Mouse (Mus musculus) v-Abl transformed pro-B cells (cell line): ENCODE results near the gene Ahsa1.
"Not testable (repeated sequence)": the region's sequence is repeated elsewhere in the genome, so short reads cannot be mapped to it uniquely, and the experiment has no call there.

ENCODE experiments used
- in situ Hi-C, 2 experiments: fragments of 400-800 bp; cut with MboI; formaldehyde crosslinking; loops; one replicate each; pipeline ENCODE4 v1.15.1; 2025; ENCODE audit not compliant: unreplicated experiment in 2 of 2

Gene Ahsa1

DNA sequence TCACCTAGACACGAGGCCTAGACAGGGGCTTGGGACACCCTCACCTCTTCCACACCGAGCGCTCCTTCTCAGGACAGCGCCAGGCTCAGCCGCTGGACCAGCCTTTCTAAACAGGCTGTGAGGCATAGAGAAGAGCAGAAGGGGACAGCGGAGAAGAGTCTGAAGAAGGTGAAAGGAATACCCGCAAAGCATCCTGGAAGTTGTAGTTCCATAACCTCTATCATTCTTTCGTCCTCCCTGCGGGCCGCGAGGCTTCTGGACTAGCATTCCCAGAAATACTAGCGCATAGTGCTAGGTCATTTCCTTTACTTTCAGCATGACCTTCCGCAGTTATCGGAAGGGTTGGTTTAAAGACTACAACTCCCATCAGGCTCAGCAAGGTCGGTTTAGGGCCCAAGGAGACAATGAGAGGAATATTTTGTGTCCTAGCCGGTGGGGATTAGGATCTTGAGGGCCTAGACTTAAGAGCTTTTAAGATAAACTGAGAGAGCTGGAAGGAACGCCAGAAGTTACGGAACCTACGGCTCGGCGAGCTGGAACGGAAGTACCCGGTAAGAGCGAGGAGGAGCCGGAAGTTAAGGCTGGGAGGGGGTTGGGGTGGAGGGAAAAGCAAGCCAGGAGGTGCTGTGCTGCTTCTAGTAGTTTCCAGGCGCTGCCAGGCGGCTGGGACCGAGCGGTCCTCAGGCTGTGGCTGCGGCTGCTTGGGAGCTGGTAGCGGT, at the start of gene Ahsa1, which contains the start of gene Vipas39:
Gene Ahsa1 (plus strand): TSS at position 372 of the 719 bp plus-strand sequence.
Gene Vipas39 (minus strand): TSS at position 149 of the 719 bp plus-strand sequence.
- in situ Hi-C loops: loop anchor here in 1 of 2 experiments (5.0 kb wide), 1 partner anchor 119 kb away; the partner anchor contains the start of genes Gstz1 and Pomt2

DNA sequence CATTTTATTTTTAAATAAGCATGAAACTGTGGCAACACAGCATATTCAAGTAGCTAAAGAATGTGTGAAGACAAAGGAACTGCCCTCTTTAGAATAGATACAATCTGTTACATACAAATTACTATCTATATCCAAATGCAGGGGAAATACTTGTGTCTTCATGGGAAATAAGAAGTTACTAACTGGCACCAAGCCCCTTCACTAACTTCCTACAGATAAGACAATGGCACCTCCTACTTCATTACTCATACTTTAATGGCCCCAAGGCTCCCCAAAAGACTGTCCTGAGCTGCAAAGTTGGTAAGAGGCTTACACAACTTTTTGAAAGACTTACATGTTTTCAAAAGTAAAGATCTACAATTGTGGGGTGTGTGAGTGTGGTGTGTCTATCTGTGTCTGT, 48.7 kb upstream of the Ahsa1 start:
- in situ Hi-C loops: no loop called here

DNA sequence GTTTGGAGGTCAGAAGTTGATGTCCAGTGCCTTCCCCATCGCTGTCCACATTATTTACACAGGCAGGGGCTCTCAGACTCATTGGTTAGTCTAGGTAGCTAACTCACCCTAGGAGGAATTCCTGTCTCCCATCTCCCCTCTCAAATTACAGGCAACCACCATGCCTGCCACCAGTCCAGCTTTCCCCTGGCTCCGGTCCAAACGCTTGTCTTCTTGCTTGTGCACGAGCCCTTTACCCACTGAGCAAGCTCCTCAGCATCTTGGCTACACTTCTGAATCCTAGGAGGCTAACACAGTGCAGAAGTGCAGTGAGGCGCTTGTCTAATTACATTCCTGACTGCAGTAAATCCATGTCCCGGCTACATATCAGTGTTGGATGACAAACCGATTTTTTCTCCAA, 46.9 kb upstream of the Ahsa1 start:
- in situ Hi-C loops: no loop called here

DNA sequence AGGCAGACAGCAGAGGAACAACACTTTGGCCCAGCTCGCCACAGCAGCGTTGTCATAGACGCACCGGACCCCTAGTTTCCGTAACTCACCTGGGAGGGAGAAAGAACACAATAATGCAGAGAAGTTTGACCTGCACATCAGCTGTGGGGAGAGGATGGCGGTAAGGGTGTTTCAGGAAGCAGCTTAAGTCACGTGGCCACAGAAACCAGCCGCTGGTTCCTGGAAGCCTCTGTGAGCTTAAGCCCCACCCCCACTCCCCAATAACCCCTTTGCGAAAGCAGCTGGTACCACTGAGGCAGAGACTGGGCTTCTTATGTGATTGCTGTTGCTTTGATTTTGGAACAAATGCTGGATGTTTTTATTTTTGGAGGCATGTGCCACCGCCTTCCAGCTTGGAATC, 41.3 kb upstream of the Ahsa1 start:
- in situ Hi-C loops: no loop called here

GRCm38 (mm10) chr12:87226801-87227200, 39.5 kb upstream of the Ahsa1 start:
- in situ Hi-C loops: no loop called here

GRCm38 (mm10) chr12:87229633-87230032, 36.6 kb upstream of the Ahsa1 start:
- in situ Hi-C loops: no loop called here

DNA sequence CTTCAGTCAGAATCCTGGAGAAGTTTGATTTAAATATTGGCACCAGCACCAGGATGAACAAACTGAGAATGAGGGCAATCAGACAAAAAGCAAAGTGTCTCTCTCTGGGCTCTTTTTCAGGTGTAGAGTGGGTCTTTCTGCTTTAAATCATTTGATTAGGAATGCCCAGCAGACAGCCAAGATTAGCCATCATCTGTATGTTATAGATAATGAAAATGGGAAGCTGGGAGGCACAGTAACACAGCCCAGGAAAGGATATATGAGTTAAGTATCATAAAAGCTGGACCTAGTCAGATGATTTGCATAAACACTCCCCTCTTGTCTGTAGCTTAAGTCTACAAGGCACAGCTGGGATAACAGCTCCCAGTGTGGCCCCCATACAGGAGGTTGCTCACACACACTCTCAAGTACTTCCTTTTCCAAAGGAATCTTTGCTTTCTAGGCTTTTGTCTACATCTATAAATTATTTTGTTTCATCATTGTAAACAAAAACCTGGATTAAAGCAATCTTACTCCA, 35.8 kb upstream of the Ahsa1 start:
- in situ Hi-C loops: no loop called here

DNA sequence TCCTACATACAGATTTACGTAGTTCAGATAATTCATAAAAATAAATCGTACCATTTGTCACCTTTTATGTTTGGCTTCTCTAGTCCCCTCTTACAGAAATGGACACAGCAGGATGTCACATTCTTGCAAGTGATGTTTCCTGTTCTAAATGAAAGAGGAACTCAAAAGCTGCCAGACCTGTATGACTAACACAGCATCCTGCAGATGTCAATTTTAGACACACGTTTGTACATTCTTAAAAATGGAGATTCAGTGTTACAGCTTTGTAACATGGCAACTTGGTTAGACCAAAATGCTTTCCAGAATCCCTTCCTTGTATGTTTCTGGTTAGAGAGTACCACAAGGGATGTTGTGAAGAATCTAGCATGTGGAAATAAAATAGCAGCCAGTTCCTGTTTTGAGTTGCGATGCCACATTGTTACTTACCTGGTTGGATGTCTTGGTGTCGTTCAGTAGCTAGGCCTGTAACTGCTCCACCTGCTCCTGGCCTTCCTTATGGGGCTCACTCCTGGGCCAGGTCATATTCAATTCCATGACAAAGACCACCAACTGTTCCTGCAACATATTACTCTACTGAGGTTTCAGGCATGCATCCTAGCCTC, 29.3 kb upstream of the Ahsa1 start:
- in situ Hi-C loops: no loop called here

GRCm38 (mm10) chr12:87238632-87239031, 27.6 kb upstream of the Ahsa1 start, which contains the start of gene Noxred1:
Gene Noxred1, minus strand, starts transcription at chr12:87238732.
- in situ Hi-C loops: no loop called here

DNA sequence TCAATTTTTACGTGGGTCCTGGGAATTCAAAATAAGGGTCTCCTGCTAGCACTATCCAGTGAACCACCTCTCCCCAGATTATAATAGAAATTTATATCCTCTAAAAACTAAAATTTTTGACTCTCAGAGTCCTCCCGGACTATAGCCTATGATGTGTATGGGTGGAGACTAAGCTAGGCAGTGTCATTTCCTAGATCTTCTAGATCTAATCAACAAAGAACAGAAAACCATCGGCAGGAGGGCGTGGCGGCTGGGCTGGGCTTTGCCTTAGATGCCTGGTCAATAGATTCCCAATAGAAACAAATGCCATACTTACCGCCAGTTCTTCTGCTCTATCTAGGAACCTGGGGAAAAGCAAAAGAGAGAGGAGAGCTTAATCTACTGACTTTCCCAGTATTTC, 16.1 kb upstream of the Ahsa1 start:
- in situ Hi-C loops: no loop called here

GRCm38 (mm10) chr12:87253878-87254277, 12.4 kb upstream of the Ahsa1 start:
- in situ Hi-C loops: no loop called here

GRCm38 (mm10) chr12:87256629-87257028, 9.7 kb upstream of the Ahsa1 start:
- in situ Hi-C loops: no loop called here

DNA sequence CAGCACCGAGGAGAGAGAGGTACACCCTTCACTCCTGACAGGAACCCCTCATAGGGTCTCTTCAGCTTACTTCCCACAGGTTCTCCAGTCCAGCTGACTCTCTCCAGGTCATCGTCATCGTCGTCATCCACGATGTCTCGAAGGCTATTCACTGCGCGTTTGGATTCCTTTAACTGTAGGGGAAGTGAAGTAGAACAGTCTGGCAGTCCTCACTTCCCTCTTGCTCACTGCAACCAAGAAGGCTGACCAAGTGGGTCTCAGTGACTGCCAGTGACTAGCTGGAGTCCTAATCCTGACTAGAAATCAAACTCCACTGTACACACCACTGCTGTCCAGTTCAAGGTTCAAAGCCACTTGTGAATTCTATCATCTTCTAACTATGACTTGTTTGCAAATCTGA, 5.7 kb upstream of the Ahsa1 start:
- in situ Hi-C loops: loop anchor here in 1 of 2 experiments (5.0 kb wide), 1 partner anchor 113 kb away; the partner anchor contains the start of genes Gstz1 and Pomt2

GRCm38 (mm10) chr12:87265444-87265843, 835 bp upstream of the Ahsa1 start:
- in situ Hi-C loops: loop anchor here in 1 of 2 experiments (5.0 kb wide), 1 partner anchor 118 kb away; the partner anchor contains the start of genes Gstz1 and Pomt2

- in situ Hi-C loops: loop anchor here in 1 of 2 experiments (5.0 kb wide), 1 partner anchor 120 kb away; the partner anchor contains the start of genes Gstz1 and Pomt2
Observed at GRCm38 (mm10) chr12:87266827-87267603, 736 bp downstream of the Ahsa1 start.

GRCm38 (mm10) chr12:87267682-87268081, 1.4 kb downstream of the Ahsa1 start:
- in situ Hi-C loops: loop anchor here in 1 of 2 experiments (5.0 kb wide), 1 partner anchor 120 kb away; the partner anchor contains the start of genes Gstz1 and Pomt2

DNA sequence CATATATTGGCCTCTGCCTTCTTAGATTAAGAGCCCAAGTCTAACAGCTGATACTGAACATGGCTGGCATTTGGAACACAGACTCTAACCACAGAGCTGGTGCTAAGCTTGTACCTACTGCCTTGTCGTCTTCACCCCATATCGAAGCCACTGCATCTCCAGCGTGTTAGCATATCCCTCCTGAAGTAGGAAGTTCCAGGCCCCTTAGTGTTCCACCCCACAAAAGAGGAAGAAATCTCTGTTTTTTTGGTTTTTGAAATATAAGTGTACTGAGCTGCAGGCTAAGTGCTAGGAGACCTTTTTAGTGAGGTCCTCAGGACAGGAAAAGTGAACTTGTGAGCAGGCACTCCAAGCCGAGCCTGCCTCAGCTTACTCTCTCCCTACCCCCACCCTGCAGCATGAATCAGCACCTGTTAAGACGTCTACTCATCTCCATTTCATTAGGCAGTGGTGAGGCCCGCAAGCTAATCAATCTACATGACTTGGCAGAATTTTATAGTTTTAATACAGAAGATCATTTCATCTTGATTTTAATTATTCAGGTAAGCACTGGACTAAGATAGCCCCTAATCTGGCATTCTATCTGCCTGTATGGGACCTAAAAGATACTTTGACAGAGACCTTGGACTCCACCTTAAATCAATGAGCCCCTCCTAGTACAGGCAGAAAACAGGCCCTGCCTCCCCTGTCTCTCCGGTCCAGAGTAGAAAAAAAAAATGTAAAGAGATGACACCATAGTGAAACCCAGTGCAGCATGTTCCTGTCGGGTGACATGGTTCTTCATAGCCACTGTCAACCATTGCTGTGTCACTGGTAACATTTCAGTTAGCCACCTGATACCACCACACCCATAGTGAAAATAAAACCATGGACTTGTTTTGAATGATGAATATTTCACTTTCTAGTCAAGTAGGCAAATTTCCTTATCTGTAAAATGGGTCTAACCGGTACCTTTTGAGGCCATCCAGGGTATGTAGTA, 8.9 kb downstream of the Ahsa1 start:
- in situ Hi-C loops: no loop called here

DNA sequence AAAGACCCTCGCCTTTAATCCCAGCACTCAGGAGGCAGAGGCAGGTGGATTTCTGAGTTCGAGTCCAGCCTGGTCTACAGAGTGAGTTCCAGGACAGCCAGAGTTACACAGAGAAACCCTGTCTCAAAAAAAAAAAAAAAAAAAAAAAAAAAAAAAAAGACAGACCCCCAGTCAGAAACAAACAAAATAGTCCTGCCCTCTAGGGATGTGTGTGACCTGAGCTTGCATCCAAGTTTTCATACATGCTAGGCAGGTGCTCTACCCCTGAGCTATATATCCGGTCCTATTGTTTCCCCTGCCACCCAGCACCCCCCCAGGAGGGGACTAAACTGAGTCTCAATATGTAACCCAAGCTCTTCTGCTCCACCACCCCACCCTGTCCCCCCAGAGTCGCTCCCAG, 11.0 kb downstream of the Ahsa1 start:
- in situ Hi-C loops: not testable (repeated sequence)

- in situ Hi-C loops: no loop called here
Observed at GRCm38 (mm10) chr12:87278118-87278730, 11.9 kb downstream of the Ahsa1 start.
